Mouse (Mus musculus) lung, adult 2 months (tissue): ENCODE results near the gene Trpv4.

Source experiments
- CTCF ChIP-seq: fragments of 200-500 bp; IDR thresholded peaks from 2 replicates; pipeline ENCODE4 v1.5.1; 2011; ENCODE audit warnings: mild to moderate bottlenecking, low read length, control low read depth; ENCODE audit not compliant: insufficient read depth
- POLR2A ChIP-seq: fragments of 200-500 bp; IDR thresholded peaks from 2 replicates; pipeline ENCODE4 v1.6.1; 2011; ENCODE audit warnings: low read depth, mild to moderate bottlenecking, control low read depth, low read length, borderline replicate concordance; ENCODE audit errors: extremely low read depth

GRCm38 (mm10) chr5:114636091-114636490 lies 22.1 kb downstream of the Trpv4 start:
- TF ChIP-seq POLR2A, result no peak
- TF ChIP-seq CTCF, result no peak
